Mouse (Mus musculus) thymus, adult 2 months (tissue): ENCODE data around the gene Trabd2b.

Experiments used
- CTCF ChIP-seq: fragments of 200-500 bp; IDR thresholded peaks from 2 replicates; pipeline ENCODE4 v1.5.1; 2012; ENCODE audit warnings: mild to moderate bottlenecking, control low read depth, low read length, moderate library complexity, borderline replicate concordance; ENCODE audit not compliant: control insufficient read depth, poor library complexity, insufficient read depth; ENCODE audit errors: extremely low read depth
- POLR2A ChIP-seq: fragments of 200-500 bp; IDR thresholded peaks from 2 replicates; pipeline ENCODE4 v1.6.1; 2012; ENCODE audit warnings: mild to moderate bottlenecking, low read length, control low read depth, moderate library complexity; ENCODE audit not compliant: control insufficient read depth, poor library complexity, insufficient read depth; ENCODE audit errors: extremely low read depth

DNA sequence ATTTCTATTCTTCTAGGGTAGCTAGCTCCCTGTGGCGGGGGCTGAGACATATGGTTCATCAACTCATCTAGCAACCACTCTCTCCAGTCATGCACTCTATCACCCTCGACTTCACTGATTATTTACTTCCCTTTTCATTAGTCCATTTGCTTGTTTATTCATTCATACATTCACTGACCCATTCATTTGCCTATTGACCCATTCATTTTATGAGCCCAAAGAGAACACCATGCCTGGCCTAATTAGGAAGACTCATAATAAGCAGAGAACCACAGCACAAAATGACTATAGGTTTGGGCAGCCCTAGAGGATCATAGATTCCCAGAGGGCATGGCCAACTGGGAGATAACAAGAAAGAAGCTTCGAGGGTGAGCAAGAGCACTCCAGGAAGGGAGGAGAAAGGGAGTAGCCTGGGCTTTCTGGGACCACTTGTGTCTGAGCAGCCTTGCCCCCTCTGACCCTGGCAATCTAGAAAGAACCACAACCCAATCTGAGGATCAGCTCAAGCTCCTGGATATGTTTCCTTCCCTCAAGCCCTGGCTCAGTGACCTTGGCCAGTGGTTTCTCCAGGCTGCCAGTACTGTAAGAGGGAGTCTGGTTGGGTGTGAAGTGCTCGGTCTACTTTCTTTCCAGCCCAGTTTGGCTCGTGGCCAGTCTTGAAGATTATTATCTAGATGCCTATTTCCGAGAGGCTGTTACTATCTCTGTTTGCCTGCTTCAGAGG lies 61.0 kb downstream of the Trabd2b start:
- no peak for TF ChIP-seq CTCF
- no peak for TF ChIP-seq POLR2A
